Mouse (Mus musculus) myocyte (in vitro differentiated cells): ENCODE measurements around the gene Cldn16. TPM values are rescaled to one million over a fixed set of nuclear protein-coding genes. Genes with fewer than 3 reads are reported as not detected.

Experiments
- H3K27me3 ChIP-seq: one replicate; pipeline ENCODE4 v1.6.1; 2011; ENCODE audit not compliant: control insufficient read depth, insufficient read depth, insufficient read length
- H3K36me3 ChIP-seq: one replicate; pipeline ENCODE4 v1.6.1; 2011; ENCODE audit not compliant: control insufficient read depth, insufficient read depth
- H3K4me2 ChIP-seq: one replicate; pipeline ENCODE4 v1.6.1; 2011; ENCODE audit warnings: low read depth, control low read depth
- H3K4me3 ChIP-seq: one replicate; pipeline ENCODE4 v1.5.1; 2011; ENCODE audit warnings: mild to moderate bottlenecking, control low read depth, moderate library complexity
- H3K79me2 ChIP-seq: one replicate; pipeline ENCODE4 v1.6.1; 2011; ENCODE audit not compliant: control insufficient read depth, insufficient read depth
- H3ac ChIP-seq: one replicate; pipeline ENCODE4 v1.6.1; 2011; ENCODE audit not compliant: control insufficient read depth, insufficient read length
- CEBPB ChIP-seq: IDR thresholded peaks from 2 replicates; pipeline ENCODE4 v1.6.1; 2011; ENCODE audit warnings: mild to moderate bottlenecking, moderate library complexity; ENCODE audit not compliant: poor library complexity, insufficient read depth, severe bottlenecking
- E2F4 ChIP-seq: IDR thresholded peaks from one replicate; pipeline ENCODE4 v1.6.1; 2011; ENCODE audit warnings: mild to moderate bottlenecking, control low read depth, moderate library complexity; ENCODE audit not compliant: insufficient read depth
- MAX ChIP-seq: IDR thresholded peaks from one replicate; pipeline ENCODE4 v1.6.1; 2011; ENCODE audit warnings: low read depth, mild to moderate bottlenecking, control low read depth
- MYOD1 ChIP-seq, 3 experiments: IDR thresholded peaks; one replicate each; pipeline ENCODE4 v1.6.1; 2011; ENCODE audit warnings: control low read depth in 2 of 3, low read depth in 2 of 3, mild to moderate bottlenecking in 2 of 3, moderate library complexity in 1 of 3; ENCODE audit not compliant: insufficient read length in 2 of 3, control insufficient read depth in 1 of 3
- MYOG ChIP-seq, 3 experiments: IDR thresholded peaks; one replicate each; pipeline ENCODE4 v1.6.1; 2011; ENCODE audit warnings: control low read depth in 2 of 3, low read depth in 2 of 3, mild to moderate bottlenecking in 2 of 3; ENCODE audit not compliant: insufficient read length in 2 of 3, control insufficient read depth in 1 of 3, insufficient read depth in 1 of 3
- POLR2A ChIP-seq: IDR thresholded peaks from one replicate; pipeline ENCODE4 v1.6.1; 2011; ENCODE audit warnings: low read depth, mild to moderate bottlenecking, control low read depth, moderate library complexity; ENCODE audit not compliant: insufficient read length
- POLR2AphosphoS2 ChIP-seq: IDR thresholded peaks from one replicate; pipeline ENCODE4 v1.6.1; 2011; ENCODE audit warnings: low read depth, control low read depth; ENCODE audit not compliant: insufficient read length
- REST ChIP-seq: IDR thresholded peaks from one replicate; pipeline ENCODE4 v1.6.1; 2011; ENCODE audit warnings: mild to moderate bottlenecking, control low read depth, moderate library complexity; ENCODE audit not compliant: insufficient read depth, insufficient read length
- SRF ChIP-seq: IDR thresholded peaks from one replicate; pipeline ENCODE4 v1.6.1; 2011; ENCODE audit warnings: low read depth; ENCODE audit not compliant: control insufficient read depth, insufficient read length
- TCF12 ChIP-seq: IDR thresholded peaks from one replicate; pipeline ENCODE4 v1.6.1; 2011; ENCODE audit warnings: mild to moderate bottlenecking, control low read depth; ENCODE audit not compliant: poor library complexity, insufficient read depth, severe bottlenecking
- TCF3 ChIP-seq: IDR thresholded peaks from one replicate; pipeline ENCODE4 v1.6.1; 2011; ENCODE audit warnings: low read depth, control low read depth; ENCODE audit not compliant: insufficient read length
- USF1 ChIP-seq: IDR thresholded peaks from one replicate; pipeline ENCODE4 v1.6.1; 2011; ENCODE audit warnings: low read depth, mild to moderate bottlenecking, control low read depth, moderate library complexity
- polyA plus RNA-seq: library from polyadenylated mRNA; unstranded; fragments of >200 nt; fragmentation: generic; extraction: Trizol; gene quantifications from one replicate; pipeline ENCODE4 v1.2.1, GENCODE M21; 2012; ENCODE audit warnings: missing spikeins

Gene Cldn16
- polyA plus RNA-seq, 1 experiment, result not detected

GRCm38 (mm10) chr16:26440031-26440430 lies 22.9 kb upstream of the Cldn16 start:
- no peak overlapping the region for H3K4me3 ChIP-seq
- TF ChIP-seq E2F4 (no peak), USF1 (no peak), REST (no peak), POLR2AphosphoS2 (no peak), POLR2A (no peak), SRF (no peak), MYOG (IDR thresholded peaks at IDR 0.05; ENCODE audit: control insufficient read depth in 1 of 3, insufficient read depth in 1 of 3, insufficient read length in 2 of 3, low read depth in 2 of 3) (no peak), MYOD1 (IDR thresholded peaks at IDR 0.05; ENCODE audit: control insufficient read depth in 1 of 3, insufficient read length in 2 of 3, low read depth in 2 of 3) (no peak), CEBPB (no peak)
- no peak overlapping the region for H3ac ChIP-seq
- H3K27me3 ChIP-seq, result no peaks in the 10 kb centered on the region
- H3K79me2 ChIP-seq, result no peaks in the 10 kb centered on the region
- H3K4me2 ChIP-seq, result no peak overlapping the region
- no peaks in the 10 kb centered on the region for H3K36me3 ChIP-seq

- Histone ChIP-seq H3K4me2 (no peak overlapping the region), H3K27me3 (no peaks in the 10 kb centered on the region), H3K4me3 (no peak overlapping the region), H3K79me2 (no peaks in the 10 kb centered on the region), H3K36me3 (no peaks in the 10 kb centered on the region), H3ac (no peak overlapping the region)
- TF ChIP-seq TCF3, result no peak
- no peak for TF ChIP-seq MAX
- no peak for TF ChIP-seq USF1
- no peak for TF ChIP-seq TCF12
- TF ChIP-seq REST, result no peak
- TF ChIP-seq MYOD1 (IDR thresholded peaks at IDR 0.05; ENCODE audit: control insufficient read depth in 1 of 3, insufficient read length in 2 of 3, low read depth in 2 of 3), result no peak
- no peak for TF ChIP-seq POLR2AphosphoS2
- TF ChIP-seq E2F4, result no peak
- TF ChIP-seq CEBPB, result no peak
- no peak for TF ChIP-seq POLR2A
- no peak for TF ChIP-seq MYOG (IDR thresholded peaks at IDR 0.05; ENCODE audit: control insufficient read depth in 1 of 3, insufficient read depth in 1 of 3, insufficient read length in 2 of 3, low read depth in 2 of 3)
- no peak for TF ChIP-seq SRF
Measured at GRCm38 (mm10) chr16:26441156-26441555, 21.8 kb upstream of the Cldn16 start.

- Histone ChIP-seq H3K27me3 (no peaks in the 10 kb centered on the region), H3K4me3 (no peak overlapping the region), H3ac (no peak overlapping the region), H3K79me2 (no peaks in the 10 kb centered on the region), H3K36me3 (no peaks in the 10 kb centered on the region), H3K4me2 (no peak overlapping the region)
- TF ChIP-seq TCF3, result no peak
- TF ChIP-seq MAX, result no peak
- no peak for TF ChIP-seq CEBPB
- no peak for TF ChIP-seq USF1
- TF ChIP-seq E2F4, result no peak
- no peak for TF ChIP-seq POLR2A
- TF ChIP-seq REST, result no peak
Measured at GRCm38 (mm10) chr16:26444843-26445242, 18.1 kb upstream of the Cldn16 start.

- Histone ChIP-seq H3K4me3 (no peak overlapping the region), H3K36me3 (no peaks in the 10 kb centered on the region), H3K4me2 (no peak overlapping the region), H3K79me2 (no peaks in the 10 kb centered on the region), H3ac (no peak overlapping the region), H3K27me3 (no peaks in the 10 kb centered on the region)
- TF ChIP-seq MAX (no peak), USF1 (no peak), MYOG (IDR thresholded peaks at IDR 0.05; ENCODE audit: control insufficient read depth in 1 of 3, insufficient read depth in 1 of 3, insufficient read length in 2 of 3, low read depth in 2 of 3) (no peak), POLR2AphosphoS2 (no peak), POLR2A (no peak), SRF (peak; percentile 68)
Measured at GRCm38 (mm10) chr16:26447594-26447993, 15.3 kb upstream of the Cldn16 start.

GRCm38 (mm10) chr16:26454163-26454562 lies 8.8 kb upstream of the Cldn16 start:
- Histone ChIP-seq H3K36me3 (no peaks in the 10 kb centered on the region), H3K79me2 (no peaks in the 10 kb centered on the region), H3ac (no peak overlapping the region), H3K4me2 (no peak overlapping the region), H3K27me3 (no peaks in the 10 kb centered on the region), H3K4me3 (no peak overlapping the region)
- no peak for TF ChIP-seq SRF
- TF ChIP-seq MYOD1 (IDR thresholded peaks at IDR 0.05; ENCODE audit: control insufficient read depth in 1 of 3, insufficient read length in 2 of 3, low read depth in 2 of 3), result no peak
- TF ChIP-seq USF1, result no peak
- no peak for TF ChIP-seq TCF3
- no peak for TF ChIP-seq POLR2AphosphoS2
- no peak for TF ChIP-seq REST
- TF ChIP-seq POLR2A, result no peak
- TF ChIP-seq MYOG (IDR thresholded peaks at IDR 0.05; ENCODE audit: control insufficient read depth in 1 of 3, insufficient read depth in 1 of 3, insufficient read length in 2 of 3, low read depth in 2 of 3), result no peak
- TF ChIP-seq E2F4, result no peak
- TF ChIP-seq MAX, result no peak
- no peak for TF ChIP-seq CEBPB
